Mouse (Mus musculus) myocyte (in vitro differentiated cells): ENCODE measurements around the gene Sphk2.

Experiments
- CEBPB ChIP-seq: IDR thresholded peaks from 2 replicates; pipeline ENCODE4 v1.6.1; 2011; ENCODE audit warnings: mild to moderate bottlenecking, moderate library complexity; ENCODE audit not compliant: poor library complexity, insufficient read depth, severe bottlenecking
- E2F4 ChIP-seq: IDR thresholded peaks from one replicate; pipeline ENCODE4 v1.6.1; 2011; ENCODE audit warnings: mild to moderate bottlenecking, control low read depth, moderate library complexity; ENCODE audit not compliant: insufficient read depth
- POLR2A ChIP-seq: IDR thresholded peaks from one replicate; pipeline ENCODE4 v1.6.1; 2011; ENCODE audit warnings: low read depth, mild to moderate bottlenecking, control low read depth, moderate library complexity; ENCODE audit not compliant: insufficient read length
- POLR2AphosphoS2 ChIP-seq: IDR thresholded peaks from one replicate; pipeline ENCODE4 v1.6.1; 2011; ENCODE audit warnings: low read depth, control low read depth; ENCODE audit not compliant: insufficient read length
- REST ChIP-seq: IDR thresholded peaks from one replicate; pipeline ENCODE4 v1.6.1; 2011; ENCODE audit warnings: mild to moderate bottlenecking, control low read depth, moderate library complexity; ENCODE audit not compliant: insufficient read depth, insufficient read length
- SRF ChIP-seq: IDR thresholded peaks from one replicate; pipeline ENCODE4 v1.6.1; 2011; ENCODE audit warnings: low read depth; ENCODE audit not compliant: control insufficient read depth, insufficient read length

DNA sequence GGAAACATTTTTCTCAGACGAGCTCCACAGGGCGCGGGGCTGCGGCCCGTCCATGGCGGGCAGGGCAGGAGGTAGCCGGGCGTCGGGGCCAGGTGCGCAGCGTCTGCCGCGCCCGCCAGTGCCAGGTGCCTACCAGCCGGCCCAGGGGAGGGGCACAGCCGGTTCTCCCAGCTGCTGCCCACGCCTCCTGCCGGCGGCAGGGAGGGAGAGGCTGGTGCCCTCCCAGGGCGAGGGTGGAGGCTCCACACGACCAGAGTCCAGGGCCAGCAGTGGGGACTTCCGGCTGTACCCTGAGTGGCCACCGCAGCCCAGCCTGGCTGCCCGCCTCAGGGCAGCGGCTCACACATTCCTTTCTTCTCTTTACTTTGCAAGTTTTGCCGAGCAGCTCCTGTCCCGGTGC is 41.6 kb upstream of the Sphk2 start:
- no peak for TF ChIP-seq POLR2A
- no peak for TF ChIP-seq SRF
- TF ChIP-seq CEBPB: no peak
- TF ChIP-seq E2F4: no peak
- no peak for TF ChIP-seq REST
- TF ChIP-seq POLR2AphosphoS2: no peak
